Mouse (Mus musculus) induced T-regulatory cell, adult 2 months (primary cell): ENCODE measurements at regions not wholly inside any gene's neighbourhood (a gene's known extent, or its start where the extent isn't known, plus 50 kb on each side); places are given as distances from the start of the nearest gene placed in this dataset.

ENCODE experiments used
- DNase-seq: peaks from one replicate; pipeline ENCODE4 v3.0.0-alpha.2; 2012; ENCODE audit warnings: low read depth

DNA sequence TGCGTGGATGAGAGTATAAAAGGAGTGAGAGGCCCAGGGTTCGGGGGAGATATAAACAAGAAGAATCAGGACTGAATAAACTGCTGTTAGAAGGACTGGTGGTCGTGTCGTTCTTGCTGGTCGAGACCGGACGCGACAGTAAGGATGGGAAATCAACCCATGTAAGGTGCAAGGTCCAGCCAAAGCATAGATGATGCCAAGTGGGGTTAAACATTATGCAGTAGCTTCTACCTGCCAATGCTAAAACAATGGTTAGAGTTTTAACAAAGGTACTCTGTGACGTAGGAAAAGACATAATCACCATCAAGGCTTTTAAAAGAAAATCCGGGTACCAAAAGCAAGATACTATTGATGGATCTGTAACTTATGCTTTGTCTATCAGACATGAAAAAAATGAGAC lies 58.4 kb upstream of the Tmc1 start:
- DNase-seq: no peak

DNA sequence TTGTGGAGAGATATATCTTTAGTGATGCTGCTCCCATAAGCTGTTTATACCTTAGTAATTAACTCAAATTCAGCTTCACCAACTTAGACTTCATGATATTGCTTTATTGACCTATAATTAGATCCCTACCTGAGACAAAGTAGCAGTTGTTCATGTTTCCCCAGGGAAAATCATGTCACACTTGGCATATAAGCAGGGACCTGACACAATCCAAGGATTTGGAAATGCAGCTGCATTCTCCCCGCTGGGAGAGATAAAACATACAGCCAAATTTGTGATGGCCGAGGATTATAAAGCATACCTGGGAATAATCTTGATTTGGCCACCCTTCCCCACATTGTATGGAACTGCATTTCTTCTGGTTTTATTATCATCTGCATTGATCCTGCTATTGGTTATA lies 55.6 kb upstream of the Tmc1 start:
- DNase-seq: no peak

DNA sequence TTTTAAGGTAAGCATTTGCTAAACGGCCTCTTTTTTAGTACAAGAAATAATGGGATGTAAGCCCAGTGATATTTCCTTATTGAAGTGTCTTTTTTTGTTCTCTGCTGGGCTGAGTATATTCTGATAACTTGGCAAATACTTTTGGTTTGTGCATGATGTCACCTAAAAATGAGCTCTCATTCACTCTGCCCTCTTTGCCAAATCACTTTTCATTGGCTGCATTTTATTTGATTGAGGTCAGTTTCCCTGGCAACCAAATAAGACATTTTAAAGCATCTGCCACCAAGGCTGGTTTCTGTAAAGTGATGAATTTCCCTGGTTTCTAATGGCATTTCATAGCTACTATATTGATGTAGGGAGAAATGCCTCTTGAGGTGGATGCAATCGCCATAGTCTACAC lies 50.4 kb upstream of the Tmc1 start:
- no peak for DNase-seq
